Mouse (Mus musculus): Measurements from ENCODE around the gene Rabif. TPM values are rescaled to one million over a fixed set of nuclear protein-coding genes. Genes with fewer than 3 reads are reported as not detected.
"Not testable (repeated sequence)": the region's sequence is repeated elsewhere in the genome, so short reads cannot be mapped to it uniquely, and the experiment has no call there.

Gene Rabif
- polyA plus RNA-seq, 1 experiment from 2014 or later, result 19.8 TPM

- no peak overlapping the region for H3K27ac ChIP-seq
- no peak overlapping the region for H3K4me3 ChIP-seq (replicated peaks)
- H3K27me3 ChIP-seq, result no peaks in the 10 kb centered on the region
- H3K36me3 ChIP-seq, result no peaks in the 10 kb centered on the region
- no peak overlapping the region for H3K9ac ChIP-seq
- H3K4me2 ChIP-seq, result no peak overlapping the region
- DNase-seq (no peak), ATAC-seq (ENCODE audit: low read depth) (no peak)
- 55% methylated on average over 5 of the region's 5 CpGs for WGBS (ENCODE audit: insufficient replicate concordance)
- H3K4me1 ChIP-seq (replicated peaks), result peaks cover 59% of the 10 kb centered on the region
- no peaks in the 10 kb centered on the region for H3K9me3 ChIP-seq (replicated peaks)
Observed at GRCm38 (mm10) chr1:134524424-134524823, 30.0 kb downstream of the Rabif start.

GRCm38 (mm10) chr1:134525015-134525414, 30.6 kb downstream of the Rabif start:
- Histone ChIP-seq H3K4me3 (replicated peaks) (no peak overlapping the region), H3K9me3 (replicated peaks) (no peaks in the 10 kb centered on the region), H3K27ac (0 out of 2 replicates have a peak overlapping the region, but pooled peaks have one; percentile 94), H3K4me2 (no peak overlapping the region), H3K4me1 (replicated peaks) (peaks cover 60% of the 10 kb centered on the region), H3K36me3 (no peaks in the 10 kb centered on the region), H3K9ac (no peak overlapping the region), H3K27me3 (no peaks in the 10 kb centered on the region)
- DNase-seq (no peak), ATAC-seq (ENCODE audit: low read depth) (no peak)
- WGBS (ENCODE audit: insufficient replicate concordance), result 79% methylated on average over 1 of the region's 1 CpGs

- 9% methylated on average over 6 of the region's 6 CpGs for WGBS (ENCODE audit: insufficient replicate concordance)
- Histone ChIP-seq H3K27me3 (no peaks in the 10 kb centered on the region), H3K36me3 (no peaks in the 10 kb centered on the region), H3K27ac (peak overlapping the region; percentile 94), H3K4me1 (replicated peaks) (peaks cover 52% of the 10 kb centered on the region), H3K4me3 (replicated peaks) (peak overlapping the region; percentile 33), H3K4me2 (peak overlapping the region; percentile 60), H3K9ac (peak overlapping the region; percentile 66), H3K9me3 (replicated peaks) (no peaks in the 10 kb centered on the region)
- peak; percentile 72 for DNase-seq
- ATAC-seq (ENCODE audit: low read depth), result peak; percentile 99
Observed at GRCm38 (mm10) chr1:134526752-134527151, 32.3 kb downstream of the Rabif start.

- Histone ChIP-seq H3K9ac (no peak overlapping the region), H3K36me3 (no peaks in the 10 kb centered on the region), H3K4me1 (replicated peaks) (peaks cover 50% of the 10 kb centered on the region), H3K27ac (peak overlapping the region; percentile 61), H3K9me3 (replicated peaks) (no peaks in the 10 kb centered on the region), H3K4me2 (no peak overlapping the region), H3K27me3 (no peaks in the 10 kb centered on the region), H3K4me3 (replicated peaks) (no peak overlapping the region)
- no peak for ATAC-seq (ENCODE audit: low read depth)
- 73% methylated on average over 6 of the region's 6 CpGs for WGBS (ENCODE audit: insufficient replicate concordance)
- DNase-seq, result no peak
Observed at GRCm38 (mm10) chr1:134530618-134531017, 36.2 kb downstream of the Rabif start.

- WGBS (ENCODE audit: insufficient replicate concordance), result 89% methylated on average over 10 of the region's 10 CpGs
- H3K9me3 ChIP-seq (replicated peaks); H3K27me3 ChIP-seq; H3K36me3 ChIP-seq; DNase-seq; H3K4me3 ChIP-seq (replicated peaks); ATAC-seq (ENCODE audit: low read depth); H3K27ac ChIP-seq; H3K4me2 ChIP-seq; H3K9ac ChIP-seq: not testable (repeated sequence)
- H3K4me1 ChIP-seq (replicated peaks), result peaks cover 34% of the 10 kb centered on the region
Observed at GRCm38 (mm10) chr1:134533710-134534109, 39.3 kb downstream of the Rabif start.

GRCm38 (mm10) chr1:134535054-134535453, 40.6 kb downstream of the Rabif start:
- H3K9me3 ChIP-seq (replicated peaks), result no peaks in the 10 kb centered on the region
- H3K9ac ChIP-seq, result no peak overlapping the region
- H3K27ac ChIP-seq, result no peak overlapping the region
- ATAC-seq (ENCODE audit: low read depth) (no peak), DNase-seq (no peak)
- H3K4me2 ChIP-seq, result no peak overlapping the region
- WGBS (ENCODE audit: insufficient replicate concordance), result 83% methylated on average over 1 of the region's 1 CpGs
- no peak overlapping the region for H3K4me3 ChIP-seq (replicated peaks)
- H3K4me1 ChIP-seq (replicated peaks), result peaks cover 28% of the 10 kb centered on the region
- no peaks in the 10 kb centered on the region for H3K36me3 ChIP-seq
- H3K27me3 ChIP-seq, result no peaks in the 10 kb centered on the region

- Histone ChIP-seq H3K36me3 (no peaks in the 10 kb centered on the region), H3K4me3 (replicated peaks) (no peak overlapping the region), H3K27me3 (no peaks in the 10 kb centered on the region), H3K9me3 (replicated peaks) (no peaks in the 10 kb centered on the region), H3K4me2 (no peak overlapping the region), H3K27ac (no peak overlapping the region), H3K4me1 (replicated peaks) (peaks cover 23% of the 10 kb centered on the region), H3K9ac (no peak overlapping the region)
- DNase-seq (no peak), ATAC-seq (ENCODE audit: low read depth) (peak; percentile 61; the same call in 1 of the 2 replicates)
- WGBS (ENCODE audit: insufficient replicate concordance), result 51% methylated on average over 3 of the region's 3 CpGs
Observed at GRCm38 (mm10) chr1:134535513-134535912, 41.1 kb downstream of the Rabif start.

- Histone ChIP-seq H3K36me3 (no peaks in the 10 kb centered on the region), H3K4me2 (no peak overlapping the region), H3K27ac (no peak overlapping the region), H3K9ac (no peak overlapping the region), H3K4me1 (replicated peaks) (peaks cover 9% of the 10 kb centered on the region), H3K9me3 (replicated peaks) (no peaks in the 10 kb centered on the region), H3K4me3 (replicated peaks) (no peak overlapping the region), H3K27me3 (0 out of 2 replicates have a peak, but pooled peaks cover 3% of the 10 kb centered on the region)
- 82% methylated on average over 10 of the region's 10 CpGs for WGBS (ENCODE audit: insufficient replicate concordance)
- DNase-seq (no peak), ATAC-seq (ENCODE audit: low read depth) (no peak)
Observed at GRCm38 (mm10) chr1:134540610-134541009, 46.2 kb downstream of the Rabif start.

- no peak for ATAC-seq (ENCODE audit: low read depth)
- no peaks in the 10 kb centered on the region for H3K9me3 ChIP-seq (replicated peaks)
- no peak overlapping the region for H3K27ac ChIP-seq
- no peak overlapping the region for H3K4me3 ChIP-seq (replicated peaks)
- no peaks in the 10 kb centered on the region for H3K36me3 ChIP-seq
- peaks cover 2% of the 10 kb centered on the region; the same call in 1 of the 2 replicates for H3K4me1 ChIP-seq (replicated peaks)
- 0 out of 2 replicates have a peak, but pooled peaks cover 4% of the 10 kb centered on the region for H3K27me3 ChIP-seq
- no peak overlapping the region for H3K9ac ChIP-seq
- no peak overlapping the region for H3K4me2 ChIP-seq
- no peak for DNase-seq
- WGBS (ENCODE audit: insufficient replicate concordance), result 68% methylated on average over 4 of the region's 4 CpGs
Observed at GRCm38 (mm10) chr1:134548231-134548630, 53.8 kb downstream of the Rabif start.

GRCm38 (mm10) chr1:134549632-134550132, 55.2 kb downstream of the Rabif start, which contains the start of gene Mgat4e:
Gene Mgat4e, minus strand, starts transcription at chr1:134549682.
- no peaks in the 10 kb centered on the region for H3K9me3 ChIP-seq (replicated peaks)
- H3K27me3 ChIP-seq, result 0 out of 2 replicates have a peak, but pooled peaks cover 4% of the 10 kb centered on the region
- no peak within 1 kb of the TSS for H3K4me3 ChIP-seq (replicated peaks)
- H3K36me3 ChIP-seq, result no peaks in the 10 kb centered on the region
- H3K27ac ChIP-seq, result no peak within 1 kb of the TSS
- H3K9ac ChIP-seq, result no peak within 1 kb of the TSS
- no peak for DNase-seq
- no peak for ATAC-seq (ENCODE audit: low read depth)
- peaks cover 4% of the 10 kb centered on the region; the same call in 1 of the 2 replicates for H3K4me1 ChIP-seq (replicated peaks)
- H3K4me2 ChIP-seq, result no peak within 1 kb of the TSS
- 23% methylated on average over 7 of the region's 7 CpGs for WGBS (ENCODE audit: insufficient replicate concordance)

GRCm38 (mm10) chr1:134551869-134552268, 57.4 kb downstream of the Rabif start:
- ATAC-seq (ENCODE audit: low read depth) (no peak), DNase-seq (no peak)
- 69% methylated on average over 3 of the region's 3 CpGs for WGBS (ENCODE audit: insufficient replicate concordance)
- no peaks in the 10 kb centered on the region for H3K9me3 ChIP-seq (replicated peaks)
- no peaks in the 10 kb centered on the region for H3K27me3 ChIP-seq
- H3K27ac ChIP-seq, result no peak overlapping the region
- no peaks in the 10 kb centered on the region for H3K36me3 ChIP-seq
- no peak overlapping the region for H3K4me2 ChIP-seq
- peaks cover 24% of the 10 kb centered on the region for H3K4me1 ChIP-seq (replicated peaks)
- H3K4me3 ChIP-seq (replicated peaks), result no peak overlapping the region
- H3K9ac ChIP-seq, result no peak overlapping the region

GRCm38 (mm10) chr1:134552396-134552795, 57.9 kb downstream of the Rabif start:
- no peak overlapping the region for H3K4me3 ChIP-seq (replicated peaks)
- WGBS (ENCODE audit: insufficient replicate concordance), result 58% methylated on average over 3 of the region's 3 CpGs
- H3K9ac ChIP-seq, result no peak overlapping the region
- H3K4me1 ChIP-seq (replicated peaks), result peaks cover 29% of the 10 kb centered on the region
- no peak for ATAC-seq (ENCODE audit: low read depth)
- no peak overlapping the region for H3K27ac ChIP-seq
- H3K27me3 ChIP-seq, result no peaks in the 10 kb centered on the region
- H3K9me3 ChIP-seq (replicated peaks), result no peaks in the 10 kb centered on the region
- H3K36me3 ChIP-seq, result no peaks in the 10 kb centered on the region
- DNase-seq, result no peak
- no peak overlapping the region for H3K4me2 ChIP-seq

Data from liver, embryonic 13.5 days (tissue).